Mouse (Mus musculus): ENCODE data around the gene Vmn1r188. TPM values are rescaled to one million over a fixed set of nuclear protein-coding genes. Genes with fewer than 3 reads are reported as not detected.
"Not testable (repeated sequence)": the region's sequence is repeated elsewhere in the genome, so short reads cannot be mapped to it uniquely, and the experiment has no call there.

Vmn1r188 gene
- not detected in 2 replicates for polyA plus RNA-seq (2016; fragmentation: Nextera tagmentation; extraction: Ambion mirVana)

DNA sequence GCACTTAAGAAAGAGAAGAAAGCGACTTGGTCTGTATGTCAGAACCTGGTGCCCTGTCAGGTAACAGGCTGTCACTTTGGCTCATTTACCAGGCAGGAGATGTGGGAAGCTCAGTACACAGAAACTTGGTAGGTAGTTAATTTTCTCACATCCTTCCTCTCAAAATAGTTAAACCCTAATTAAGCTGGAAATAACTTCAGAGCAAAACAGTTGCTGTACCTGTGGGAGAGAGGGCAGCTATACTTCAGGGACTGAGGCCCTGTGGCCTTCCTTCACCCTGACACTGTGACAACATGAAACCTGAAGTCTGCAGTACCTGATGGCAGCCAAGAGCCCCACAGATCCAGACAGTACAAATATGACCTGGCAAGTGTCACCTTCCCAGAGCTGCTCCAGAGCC lies at the start of gene Vmn1r188:
Gene Vmn1r188, plus strand, starts transcription at position 301 of the 400 bp plus-strand sequence.
- H3K4me3 ChIP-seq; H3K9me3 ChIP-seq (replicated peaks); H3K36me3 ChIP-seq; H3K4me1 ChIP-seq; ATAC-seq (ENCODE audit: low FRiP score); H3K27ac ChIP-seq; H3K27me3 ChIP-seq; H3K9ac ChIP-seq; H3K4me2 ChIP-seq (replicated peaks): not testable (repeated sequence)
- 100% methylated on average over 1 of the region's 1 CpGs for WGBS

DNA sequence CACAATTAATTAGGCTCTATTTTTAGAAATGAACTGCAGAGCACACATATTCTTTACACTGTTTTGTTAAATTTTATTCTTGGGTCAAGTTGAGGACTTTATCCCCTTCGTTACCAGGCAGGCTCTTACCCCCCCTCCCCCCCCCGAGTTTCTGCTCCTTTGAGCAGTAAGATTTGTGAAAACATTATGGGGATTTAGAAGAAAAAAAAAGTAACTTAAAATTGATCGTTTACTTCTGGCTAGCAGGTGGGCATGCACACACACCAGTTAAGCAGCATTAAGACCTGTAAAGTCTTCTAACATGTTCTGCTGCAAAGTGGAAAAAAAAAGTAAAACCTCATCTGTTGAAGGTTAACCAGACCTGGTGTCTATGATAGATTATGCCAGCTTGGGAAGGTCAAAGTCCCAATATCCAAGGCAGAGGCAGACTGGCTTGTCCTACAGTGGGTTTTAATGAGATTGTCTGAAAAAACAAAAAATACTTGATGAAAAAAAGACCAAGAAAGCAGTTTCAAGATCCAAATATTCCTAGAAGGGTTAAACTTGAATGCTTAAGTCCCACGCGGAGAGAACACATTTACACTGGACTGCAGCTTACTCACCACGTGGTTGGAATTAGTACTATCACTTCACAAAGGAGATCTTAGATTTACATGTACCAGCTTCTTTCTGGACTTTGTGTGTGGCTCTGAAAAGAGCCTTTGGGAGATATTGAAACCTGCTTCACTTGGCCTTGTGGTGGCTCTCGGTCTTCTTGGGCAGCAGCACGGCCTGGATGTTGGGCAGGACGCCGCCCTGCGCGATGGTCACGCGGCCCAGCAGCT lies 49.6 kb upstream of the Vmn1r188 start:
- H3K4me1 ChIP-seq: peaks cover 18% of the 10 kb centered on the region
- H3K4me3 ChIP-seq: peak overlapping the region; percentile 40
- H3K9me3 ChIP-seq (replicated peaks): no peaks in the 10 kb centered on the region
- peak overlapping the region; percentile 52 for H3K9ac ChIP-seq
- peak; percentile 27 for ATAC-seq (ENCODE audit: low FRiP score)
- no peaks in the 10 kb centered on the region for H3K27me3 ChIP-seq
- H3K4me2 ChIP-seq (replicated peaks): peak overlapping the region; percentile 70
- 1% methylated on average over 14 of the region's 14 CpGs for WGBS
- H3K36me3 ChIP-seq: no peaks in the 10 kb centered on the region
- peak overlapping the region; percentile 79 for H3K27ac ChIP-seq

DNA sequence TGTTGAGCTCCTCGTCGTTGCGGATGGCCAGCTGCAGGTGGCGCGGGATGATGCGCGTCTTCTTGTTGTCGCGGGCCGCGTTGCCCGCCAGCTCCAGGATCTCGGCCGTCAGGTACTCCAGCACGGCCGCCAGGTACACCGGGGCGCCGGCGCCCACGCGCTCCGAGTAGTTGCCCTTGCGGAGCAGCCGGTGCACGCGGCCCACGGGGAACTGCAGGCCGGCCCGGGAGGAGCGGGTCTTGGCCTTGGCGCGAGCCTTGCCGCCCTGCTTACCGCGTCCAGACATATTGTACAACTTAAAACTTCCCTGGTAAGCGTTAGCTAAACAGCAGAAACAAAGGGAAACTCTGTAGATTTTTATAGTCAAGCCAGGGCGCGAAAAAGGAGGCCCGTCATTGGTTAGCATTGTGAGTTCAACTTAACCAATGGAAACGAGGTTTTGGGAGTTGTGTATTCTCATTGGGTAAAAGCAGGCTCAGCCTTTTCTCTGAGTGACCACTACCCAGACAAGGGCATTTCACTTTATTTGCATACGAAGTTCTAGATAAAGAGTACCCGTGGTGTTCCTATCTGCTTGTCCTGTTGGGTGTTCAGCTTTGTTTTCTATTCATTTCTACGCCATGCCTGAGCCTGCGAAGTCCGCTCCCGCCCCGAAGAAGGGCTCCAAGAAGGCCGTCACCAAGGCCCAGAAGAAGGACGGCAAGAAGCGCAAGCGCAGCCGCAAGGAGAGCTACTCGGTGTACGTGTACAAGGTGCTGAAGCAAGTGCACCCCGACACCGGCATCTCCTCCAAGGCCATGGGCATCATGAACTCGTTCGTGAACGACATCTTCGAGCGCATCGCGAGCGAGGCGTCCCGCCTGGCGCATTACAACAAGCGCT lies 48.7 kb upstream of the Vmn1r188 start, which contains the start of the genes Hist1h2ah and Hist1h2bk:
Gene Hist1h2ah, minus strand, starts transcription at position 302 of the 882 bp plus-strand sequence.
Gene Hist1h2bk, plus strand, starts transcription at position 604 of the 882 bp plus-strand sequence.
- H3K9ac ChIP-seq: peak within 1 kb of the TSS; percentile 57
- peak within 1 kb of the TSS; percentile 70 for H3K4me2 ChIP-seq (replicated peaks)
- peaks cover 23% of the 10 kb centered on the region for H3K4me1 ChIP-seq
- H3K9me3 ChIP-seq (replicated peaks); H3K27me3 ChIP-seq; H3K36me3 ChIP-seq: not testable (repeated sequence)
- WGBS: 0% methylated on average over 27 of the region's 69 CpGs
- ATAC-seq (ENCODE audit: low FRiP score): peak; percentile 98
- H3K27ac ChIP-seq: peak within 1 kb of the TSS; percentile 79
- peak within 1 kb of the TSS; percentile 40 for H3K4me3 ChIP-seq

DNA sequence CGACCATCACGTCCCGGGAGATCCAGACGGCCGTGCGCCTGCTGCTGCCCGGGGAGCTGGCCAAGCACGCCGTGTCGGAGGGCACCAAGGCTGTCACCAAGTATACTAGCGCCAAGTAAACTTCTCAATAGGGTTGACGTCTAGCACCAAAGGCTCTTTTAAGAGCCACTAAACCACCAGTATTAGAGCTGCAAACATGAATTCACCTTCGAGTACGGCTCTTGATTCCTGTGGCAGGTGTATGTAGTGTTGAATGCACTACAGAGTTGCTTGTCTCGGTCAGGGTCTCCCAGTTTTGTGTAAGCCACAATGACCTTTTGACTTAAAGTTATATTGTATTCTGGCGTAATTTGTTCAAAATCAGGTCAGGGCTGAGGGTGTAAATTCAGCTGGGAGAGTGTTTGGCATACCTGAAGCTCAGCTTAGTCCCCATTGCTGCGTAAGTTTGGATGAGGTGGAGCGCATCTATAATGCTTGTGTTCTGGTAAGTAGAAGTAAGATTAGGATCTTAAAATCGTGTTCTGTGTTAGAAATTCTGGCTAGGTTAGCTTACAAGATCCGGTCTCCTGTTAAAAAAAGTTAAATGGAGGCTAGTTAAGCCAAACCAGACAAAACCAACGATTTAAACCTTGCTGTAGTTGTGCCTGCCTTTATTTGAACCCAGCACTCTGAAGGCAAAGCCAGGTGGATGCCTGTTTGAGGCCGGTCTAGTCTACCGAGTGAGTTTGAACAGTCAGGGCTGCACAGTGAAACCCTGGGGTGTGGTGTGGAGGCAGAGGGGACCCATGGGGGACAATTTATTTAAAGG lies 47.9 kb upstream of the Vmn1r188 start:
- peaks cover 26% of the 10 kb centered on the region for H3K4me1 ChIP-seq
- peak overlapping the region; percentile 57 for H3K9ac ChIP-seq
- peak overlapping the region; percentile 34 for H3K4me3 ChIP-seq
- WGBS: 2% methylated on average over 20 of the region's 23 CpGs
- H3K4me2 ChIP-seq (replicated peaks): peak overlapping the region; percentile 70
- no peaks in the 10 kb centered on the region for H3K9me3 ChIP-seq (replicated peaks)
- H3K36me3 ChIP-seq: no peaks in the 10 kb centered on the region
- peak overlapping the region; percentile 76 for H3K27ac ChIP-seq
- ATAC-seq (ENCODE audit: low FRiP score): peak; percentile 51
- no peaks in the 10 kb centered on the region for H3K27me3 ChIP-seq

DNA sequence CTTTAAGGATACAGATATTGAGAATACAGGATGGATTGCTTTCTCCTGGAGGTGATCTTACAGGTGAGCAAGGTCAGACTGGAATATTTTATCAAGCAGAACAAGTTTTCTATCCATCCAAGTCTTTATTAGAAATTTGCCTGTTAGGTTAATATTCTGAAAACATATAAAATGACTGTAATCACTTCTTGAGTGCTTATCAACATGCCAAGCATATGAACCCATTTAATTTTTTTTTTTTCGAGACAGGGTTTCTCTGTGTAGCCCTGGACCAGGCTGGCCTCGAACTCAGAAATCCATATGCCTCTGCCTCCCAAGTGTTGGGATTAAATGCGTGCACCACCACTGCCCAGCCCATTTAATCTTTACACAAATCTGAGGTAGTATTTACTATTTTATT lies 47.3 kb upstream of the Vmn1r188 start:
- no peaks in the 10 kb centered on the region for H3K27me3 ChIP-seq
- no peaks in the 10 kb centered on the region for H3K36me3 ChIP-seq
- peak overlapping the region; percentile 76; the same call in 1 of the 2 replicates for H3K27ac ChIP-seq
- WGBS: 63% methylated on average over 3 of the region's 3 CpGs
- peak overlapping the region; percentile 57; the same call in 1 of the 2 replicates for H3K9ac ChIP-seq
- H3K4me1 ChIP-seq: peaks cover 31% of the 10 kb centered on the region
- H3K4me3 ChIP-seq: peak overlapping the region; percentile 34; the same call in 1 of the 2 replicates
- H3K9me3 ChIP-seq (replicated peaks): no peaks in the 10 kb centered on the region
- no peak for ATAC-seq (ENCODE audit: low FRiP score)
- H3K4me2 ChIP-seq (replicated peaks): peak overlapping the region; percentile 70

DNA sequence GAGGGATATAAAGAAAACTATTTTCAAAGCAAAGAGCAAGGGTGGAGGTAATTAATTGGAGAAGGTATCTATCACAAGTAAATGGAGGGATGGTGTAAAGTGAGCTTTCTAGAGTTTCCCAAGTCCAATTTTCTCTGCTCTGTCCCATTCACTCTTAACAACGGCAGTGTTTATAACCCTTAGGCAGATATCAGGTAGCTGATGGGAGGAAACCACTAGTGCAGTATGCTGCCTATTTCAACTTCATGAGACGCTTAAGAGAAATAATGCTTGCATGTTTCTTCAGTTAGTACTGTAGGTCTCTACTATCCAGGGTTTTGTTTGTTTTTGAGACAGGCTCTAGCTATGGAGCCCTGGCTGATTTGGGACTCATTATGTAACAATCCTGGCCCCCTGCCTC lies 46.8 kb upstream of the Vmn1r188 start:
- H3K4me1 ChIP-seq: peaks cover 35% of the 10 kb centered on the region
- H3K36me3 ChIP-seq: no peaks in the 10 kb centered on the region
- no peaks in the 10 kb centered on the region for H3K27me3 ChIP-seq
- H3K9me3 ChIP-seq (replicated peaks): no peaks in the 10 kb centered on the region
- ATAC-seq (ENCODE audit: low FRiP score): no peak
- no peak overlapping the region for H3K4me3 ChIP-seq
- no peak overlapping the region for H3K27ac ChIP-seq
- H3K9ac ChIP-seq: no peak overlapping the region
- 78% methylated on average over 2 of the region's 2 CpGs for WGBS
- H3K4me2 ChIP-seq (replicated peaks): no peak overlapping the region

DNA sequence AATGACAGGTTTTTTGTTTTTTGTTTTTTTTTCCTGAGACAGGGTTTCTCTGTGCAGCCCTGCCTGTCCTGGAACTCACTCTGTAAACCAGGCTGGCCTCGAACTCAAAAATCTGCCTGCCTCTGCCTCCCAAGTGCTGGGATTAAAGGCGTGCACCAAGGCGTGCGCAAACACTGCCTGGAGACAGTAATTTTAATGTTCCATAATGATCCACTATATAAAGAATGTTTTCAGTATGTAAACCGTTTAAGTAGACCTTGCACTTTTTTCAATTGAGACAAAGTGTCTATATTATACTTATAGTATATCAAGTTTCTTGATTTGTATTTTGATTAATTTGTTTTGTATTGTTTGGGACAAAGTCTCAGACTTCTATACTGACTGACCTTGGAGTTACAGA lies 44.9 kb upstream of the Vmn1r188 start:
- H3K9ac ChIP-seq: no peak overlapping the region
- H3K4me2 ChIP-seq (replicated peaks): 0 out of 2 replicates have a peak overlapping the region, but pooled peaks have one; percentile 64
- H3K4me3 ChIP-seq: no peak overlapping the region
- H3K9me3 ChIP-seq (replicated peaks): no peaks in the 10 kb centered on the region
- H3K36me3 ChIP-seq: no peaks in the 10 kb centered on the region
- no peaks in the 10 kb centered on the region for H3K27me3 ChIP-seq
- H3K27ac ChIP-seq: no peak overlapping the region; the same call in 1 of the 2 replicates
- ATAC-seq (ENCODE audit: low FRiP score): no peak
- peaks cover 34% of the 10 kb centered on the region for H3K4me1 ChIP-seq
- 66% methylated on average over 5 of the region's 5 CpGs for WGBS

DNA sequence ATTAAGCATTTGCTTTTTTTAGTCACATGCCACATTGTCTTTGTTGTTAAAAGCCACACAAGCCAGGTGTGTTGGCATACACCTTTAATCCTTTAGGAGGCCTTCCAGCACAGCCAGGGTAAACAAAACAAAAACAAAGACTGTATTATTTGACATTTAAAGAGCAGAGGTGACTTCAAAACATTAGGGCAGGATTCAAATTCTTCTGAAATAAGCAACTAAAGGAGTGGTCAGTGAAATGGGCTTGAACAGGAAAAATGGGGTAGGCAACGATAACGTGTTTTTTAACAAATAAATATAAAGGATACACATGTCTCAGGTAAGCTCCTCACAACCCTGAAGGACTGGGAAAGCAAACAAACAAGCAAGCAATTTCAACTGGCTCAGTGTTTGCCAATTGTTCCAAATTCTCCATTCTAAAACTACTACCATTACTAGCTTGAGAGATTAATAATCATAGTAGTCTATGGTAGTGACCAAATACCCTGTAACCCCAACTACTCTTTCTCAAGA lies 44.2 kb upstream of the Vmn1r188 start:
- Histone ChIP-seq H3K27me3 (no peaks in the 10 kb centered on the region), H3K4me3 (peak overlapping the region; percentile 39), H3K9me3 (replicated peaks) (no peaks in the 10 kb centered on the region), H3K36me3 (no peaks in the 10 kb centered on the region), H3K27ac (peak overlapping the region; percentile 86), H3K4me2 (replicated peaks) (peak overlapping the region; percentile 64), H3K9ac (peak overlapping the region; percentile 60; the same call in 1 of the 2 replicates), H3K4me1 (peaks cover 28% of the 10 kb centered on the region)
- WGBS: 7% methylated on average over 2 of the region's 2 CpGs
- no peak for ATAC-seq (ENCODE audit: low FRiP score)

DNA sequence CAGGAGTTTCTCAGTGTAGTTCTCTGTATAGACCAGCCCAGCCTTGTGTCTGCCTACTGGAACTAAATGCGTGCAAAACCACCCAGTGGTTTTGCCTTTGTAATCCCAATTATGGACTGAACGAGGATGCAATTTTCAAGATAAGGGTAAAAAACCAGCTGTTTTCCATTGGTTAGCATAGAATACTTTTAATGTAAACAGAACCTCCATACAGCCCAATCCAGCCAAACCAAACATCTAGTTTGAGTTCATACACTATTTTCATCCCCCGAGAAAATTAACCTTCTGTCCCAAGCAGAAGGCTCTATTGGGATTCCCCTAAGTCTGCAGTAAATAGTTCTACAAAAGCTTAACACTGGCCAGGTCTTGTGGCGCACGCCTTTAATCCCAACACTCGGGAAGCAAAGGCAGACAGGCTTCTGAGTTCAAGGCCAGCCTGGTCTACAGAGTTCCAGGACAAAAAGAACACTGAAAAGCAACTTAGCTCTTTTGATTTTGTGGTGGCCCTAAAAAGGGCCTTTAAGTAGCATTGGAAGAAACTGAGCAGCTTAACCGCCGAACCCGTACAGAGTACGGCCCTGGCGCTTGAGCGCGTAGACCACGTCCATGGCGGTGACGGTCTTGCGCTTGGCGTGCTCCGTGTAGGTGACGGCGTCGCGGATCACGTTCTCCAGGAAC lies 43.6 kb upstream of the Vmn1r188 start:
- Histone ChIP-seq H3K36me3 (no peaks in the 10 kb centered on the region), H3K27ac (peak overlapping the region; percentile 86), H3K4me3 (peak overlapping the region; percentile 39), H3K4me1 (peaks cover 28% of the 10 kb centered on the region), H3K27me3 (no peaks in the 10 kb centered on the region), H3K4me2 (replicated peaks) (peak overlapping the region; percentile 64), H3K9ac (peak overlapping the region; percentile 60), H3K9me3 (replicated peaks) (no peaks in the 10 kb centered on the region)
- under 1% methylated on average over 24 of the region's 24 CpGs for WGBS
- no peak; the same call in 1 of the 2 replicates for ATAC-seq (ENCODE audit: low FRiP score)

DNA sequence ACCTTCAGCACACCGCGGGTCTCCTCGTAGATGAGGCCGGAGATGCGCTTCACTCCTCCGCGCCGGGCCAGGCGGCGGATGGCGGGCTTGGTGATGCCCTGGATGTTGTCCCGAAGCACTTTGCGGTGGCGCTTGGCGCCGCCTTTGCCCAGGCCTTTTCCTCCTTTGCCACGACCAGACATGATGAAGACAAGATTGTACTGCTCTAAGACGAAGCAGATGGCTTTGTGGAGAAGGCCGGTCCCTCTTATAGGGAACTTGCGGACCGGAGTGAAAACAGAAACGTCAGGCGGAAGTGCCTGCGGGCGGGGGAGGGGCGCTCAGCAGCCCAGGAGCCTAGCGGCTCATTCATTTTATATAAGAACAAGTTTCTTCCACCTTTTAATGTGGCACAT lies 43.1 kb upstream of the Vmn1r188 start, which contains the start of gene Hist1h4i:
Gene Hist1h4i, minus strand, starts transcription at position 221 of the 395 bp plus-strand sequence.
- Histone ChIP-seq H3K27ac (peak within 1 kb of the TSS; percentile 86), H3K4me1 (peaks cover 28% of the 10 kb centered on the region), H3K4me3 (peak within 1 kb of the TSS; percentile 39), H3K4me2 (replicated peaks) (peak within 1 kb of the TSS; percentile 64), H3K9ac (peak within 1 kb of the TSS; percentile 65)
- H3K9me3 ChIP-seq (replicated peaks); H3K36me3 ChIP-seq; H3K27me3 ChIP-seq: not testable (repeated sequence)
- peak; percentile 61 for ATAC-seq (ENCODE audit: low FRiP score)
- 1% methylated on average over 23 of the region's 27 CpGs for WGBS
